Mouse (Mus musculus) embryo, embryonic 10 days (tissue): ENCODE data around the gene Tox3.

Experiments
- DNase-seq: peaks from one replicate; pipeline ENCODE4 v3.0.0-alpha.2; 2015; ENCODE audit warnings: low spot score

The Tox3 gene

GRCm38 (mm10) chr8:90323824-90324223 lies 24.3 kb downstream of the Tox3 start:
- no peak for DNase-seq

- no peak for DNase-seq
These were observed 25.3 kb downstream of the Tox3 start for GRCm38 (mm10) chr8:90322701-90323439.

- DNase-seq, result no peak
These were observed 26.9 kb downstream of the Tox3 start for GRCm38 (mm10) chr8:90321255-90321654.

- no peak for DNase-seq
These were observed 33.8 kb downstream of the Tox3 start for GRCm38 (mm10) chr8:90314312-90314711.

GRCm38 (mm10) chr8:90302951-90303350 lies 45.2 kb downstream of the Tox3 start:
- DNase-seq, result no peak

GRCm38 (mm10) chr8:90302252-90302651 lies 45.9 kb downstream of the Tox3 start:
- no peak for DNase-seq

GRCm38 (mm10) chr8:90301543-90301942 lies 46.6 kb downstream of the Tox3 start:
- no peak for DNase-seq

- DNase-seq, result no peak
These were observed 47.2 kb downstream of the Tox3 start for GRCm38 (mm10) chr8:90300973-90301372.

GRCm38 (mm10) chr8:90294061-90294460 lies 54.1 kb downstream of the Tox3 start:
- DNase-seq, result no peak

- no peak for DNase-seq
These were observed 57.3 kb downstream of the Tox3 start for GRCm38 (mm10) chr8:90290811-90291210.

GRCm38 (mm10) chr8:90276722-90277121 lies 71.4 kb downstream of the Tox3 start:
- DNase-seq, result no peak

GRCm38 (mm10) chr8:90273182-90273581 lies 75.0 kb downstream of the Tox3 start:
- DNase-seq, result no peak

- DNase-seq, result no peak
These were observed 76.2 kb downstream of the Tox3 start for GRCm38 (mm10) chr8:90271920-90272319.

- no peak for DNase-seq
These were observed 80.4 kb downstream of the Tox3 start for GRCm38 (mm10) chr8:90267698-90268256.

GRCm38 (mm10) chr8:90266986-90267385 lies 81.2 kb downstream of the Tox3 start:
- DNase-seq, result no peak

GRCm38 (mm10) chr8:90266239-90266638 lies 81.9 kb downstream of the Tox3 start:
- no peak for DNase-seq

GRCm38 (mm10) chr8:90254158-90254867 lies 93.8 kb downstream of the Tox3 start:
- peak; percentile 50 for DNase-seq

GRCm38 (mm10) chr8:90246357-90246756 lies 101.8 kb downstream of the Tox3 start:
- no peak for DNase-seq

GRCm38 (mm10) chr8:90245828-90246227 lies 102.3 kb downstream of the Tox3 start:
- no peak for DNase-seq

GRCm38 (mm10) chr8:90245187-90245586 lies 103.0 kb downstream of the Tox3 start:
- no peak for DNase-seq

- peak; percentile 82 for DNase-seq
These were observed 103.5 kb downstream of the Tox3 start for GRCm38 (mm10) chr8:90244458-90245145.

- no peak for DNase-seq
These were observed 104.2 kb downstream of the Tox3 start for GRCm38 (mm10) chr8:90243957-90244356.

- DNase-seq, result no peak
These were observed 105.8 kb downstream of the Tox3 start for GRCm38 (mm10) chr8:90242351-90242750.
